ENCODE assay signal across 22 mouse cellular contexts in the genomic region with DNA sequence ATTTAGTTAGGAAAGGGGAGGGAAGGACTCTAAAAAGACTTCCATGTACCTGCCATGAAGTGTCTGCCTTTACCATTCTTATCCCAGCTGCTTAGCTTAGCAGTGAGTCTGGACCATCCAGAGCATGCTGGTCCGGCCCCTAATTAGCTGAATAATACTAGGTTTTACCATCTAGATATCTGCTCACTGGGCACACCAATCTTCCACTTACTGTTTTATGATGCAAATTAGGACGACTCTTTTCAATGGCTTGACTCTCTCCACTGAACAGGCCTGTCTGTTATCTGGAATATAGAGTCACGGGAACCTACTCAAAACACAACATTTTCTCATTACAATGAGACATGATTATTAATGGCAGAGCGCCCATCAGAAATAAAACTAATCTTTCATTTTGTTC. TPM values are rescaled to one million over a fixed set of nuclear protein-coding genes. Genes with fewer than 3 reads are reported as not detected.
A peak's percentile ranks its signal among the peaks of the same experiment; 100 is the strongest.
DNase-seq lines count a peak whose midpoint lies in the region; ATAC-seq lines count a peak whose summit lies in the region.
"Had no signal": no experiment of that assay in that cellular context is flagged by ENCODE, and none has a peak within 500 bp of the region (broad histone marks: within the 10 kb centered on the region; RNA-seq: fewer than 3 reads in every experiment).

No protein-coding gene starts in this region.

- no peak overlapping the region for H3K9ac ChIP-seq in hindbrain, embryonic 11.5 days (ENCODE audit: low read depth, low read length)
- no peak overlapping the region for H3K9ac ChIP-seq in midbrain, embryonic 14.5 days (replicated peaks; ENCODE audit: low read length)
- no peak overlapping the region for H3K9ac ChIP-seq in midbrain, embryonic 16.5 days (ENCODE audit: low read depth, low read length)
- H3K9ac ChIP-seq in forebrain, embryonic 13.5 days = no peak overlapping the region
- no peak overlapping the region for H3K9ac ChIP-seq in forebrain, embryonic 16.5 days (replicated peaks; ENCODE audit: low read depth, low read length)
- H3K9ac ChIP-seq in intestine, embryonic 15.5 days = no peak overlapping the region
- H3K9ac ChIP-seq: embryonic facial prominence, embryonic 13.5 days; heart, embryonic 15.5 days had no signal

- H3K27ac ChIP-seq in hindbrain, embryonic 11.5 days (ENCODE audit: low read depth, low read length) = no peak overlapping the region
- no peak overlapping the region for H3K27ac ChIP-seq in hindbrain, embryonic 10.5 days
- no peak overlapping the region for H3K27ac ChIP-seq in midbrain, embryonic 14.5 days (replicated peaks; ENCODE audit: low read depth, low read length)
- no peak overlapping the region for H3K27ac ChIP-seq in midbrain, embryonic 16.5 days (ENCODE audit: low read length)
- H3K27ac ChIP-seq in forebrain, embryonic 13.5 days = no peak overlapping the region
- H3K27ac ChIP-seq in forebrain, embryonic 16.5 days (ENCODE audit: low read length) = no peak overlapping the region
- H3K27ac ChIP-seq in intestine, embryonic 15.5 days = no peak overlapping the region
- H3K27ac ChIP-seq: embryonic facial prominence, embryonic 13.5 days; heart, adult 2 months; heart, embryonic 15.5 days; hindbrain, postnatal 0 days had no signal

- DNase-seq in hindbrain, embryonic 11.5 days (ENCODE audit: low spot score) = no peak
- no peak for DNase-seq in hindbrain, embryonic 10.5 days (ENCODE audit: low spot score)
- peak; percentile 21 for DNase-seq in midbrain, embryonic 14.5 days
- DNase-seq: adrenal gland, postnatal 14 days; cerebellum, adult 18-20 months; cerebellum, adult 9-11 months; cerebellum, postnatal 36 days; gastrocnemius, postnatal 14 days; heart, adult 2 months; heart, postnatal 14 days had no signal

- no peaks in the 10 kb centered on the region for H3K4me1 ChIP-seq in hindbrain, embryonic 11.5 days (replicated peaks; ENCODE audit: control insufficient read depth, insufficient read depth, low read length)
- H3K4me1 ChIP-seq in hindbrain, embryonic 10.5 days (replicated peaks) = no peaks in the 10 kb centered on the region; the same call in 1 of the 2 replicates
- no peaks in the 10 kb centered on the region for H3K4me1 ChIP-seq in midbrain, embryonic 14.5 days (ENCODE audit: control insufficient read depth, insufficient read depth, low read length)
- H3K4me1 ChIP-seq in midbrain, embryonic 16.5 days (ENCODE audit: control insufficient read depth, insufficient read depth, low read length) = peaks cover 6% of the 10 kb centered on the region; the same call in 1 of the 2 replicates
- peaks cover 22% of the 10 kb centered on the region for H3K4me1 ChIP-seq in forebrain, embryonic 13.5 days
- H3K4me1 ChIP-seq in forebrain, embryonic 16.5 days (replicated peaks; ENCODE audit: control insufficient read depth, insufficient read depth, low read length) = peaks cover 11% of the 10 kb centered on the region; the same call in 1 of the 2 replicates
- no peaks in the 10 kb centered on the region for H3K4me1 ChIP-seq in intestine, embryonic 15.5 days (replicated peaks)
- H3K4me1 ChIP-seq: embryonic facial prominence, embryonic 13.5 days; heart, embryonic 15.5 days had no signal

- WGBS in hindbrain, embryonic 11.5 days = 61% methylated on average over 4 of the region's 4 CpGs
- 65% methylated on average over 4 of the region's 4 CpGs for WGBS in hindbrain, embryonic 10.5 days
- WGBS in midbrain, embryonic 14.5 days = 35% methylated on average over 4 of the region's 4 CpGs
- WGBS in midbrain, embryonic 16.5 days = 34% methylated on average over 4 of the region's 4 CpGs
- WGBS in forebrain, embryonic 13.5 days = 24% methylated on average over 4 of the region's 4 CpGs
- 14% methylated on average over 4 of the region's 4 CpGs for WGBS in forebrain, embryonic 16.5 days
- 86% methylated on average over 4 of the region's 4 CpGs for WGBS in intestine, embryonic 15.5 days

- H3K27me3 ChIP-seq in hindbrain, embryonic 11.5 days (ENCODE audit: control insufficient read depth, insufficient read depth, low read length) = no peaks in the 10 kb centered on the region
- no peaks in the 10 kb centered on the region for H3K27me3 ChIP-seq in hindbrain, embryonic 10.5 days (ENCODE audit: insufficient read depth, poor library complexity, severe bottlenecking)
- no peaks in the 10 kb centered on the region for H3K27me3 ChIP-seq in midbrain, embryonic 14.5 days (ENCODE audit: control insufficient read depth, insufficient read depth, low read length)
- H3K27me3 ChIP-seq in midbrain, embryonic 16.5 days (ENCODE audit: control insufficient read depth, insufficient read depth, low read depth, low read length) = no peaks in the 10 kb centered on the region
- no peaks in the 10 kb centered on the region for H3K27me3 ChIP-seq in forebrain, embryonic 13.5 days
- no peaks in the 10 kb centered on the region for H3K27me3 ChIP-seq in forebrain, embryonic 16.5 days (replicated peaks; ENCODE audit: control insufficient read depth, insufficient read depth, low read length)
- no peaks in the 10 kb centered on the region for H3K27me3 ChIP-seq in intestine, embryonic 15.5 days (replicated peaks)
- H3K27me3 ChIP-seq: CH12.LX; embryonic facial prominence, embryonic 13.5 days; heart, embryonic 15.5 days; Patski had no signal

- no peaks in the 10 kb centered on the region for H3K9me3 ChIP-seq in hindbrain, embryonic 11.5 days (ENCODE audit: control insufficient read depth, low read length)
- H3K9me3 ChIP-seq in hindbrain, embryonic 10.5 days = peaks cover 6% of the 10 kb centered on the region; the same call in 1 of the 2 replicates
- no peaks in the 10 kb centered on the region for H3K9me3 ChIP-seq in midbrain, embryonic 14.5 days (ENCODE audit: control insufficient read depth, low read length)
- H3K9me3 ChIP-seq in midbrain, embryonic 16.5 days (replicated peaks; ENCODE audit: control insufficient read depth, low read length, poor library complexity, severe bottlenecking) = no peaks in the 10 kb centered on the region
- peaks cover 4% of the 10 kb centered on the region; the same call in 1 of the 2 replicates for H3K9me3 ChIP-seq in forebrain, embryonic 13.5 days (replicated peaks)
- H3K9me3 ChIP-seq in forebrain, embryonic 16.5 days (ENCODE audit: control insufficient read depth, low read length) = no peaks in the 10 kb centered on the region
- no peaks in the 10 kb centered on the region for H3K9me3 ChIP-seq in intestine, embryonic 15.5 days
- H3K9me3 ChIP-seq: embryonic facial prominence, embryonic 13.5 days; heart, embryonic 15.5 days had no signal

- no peak overlapping the region for H3K4me2 ChIP-seq in hindbrain, embryonic 11.5 days (replicated peaks; ENCODE audit: low read depth, low read length)
- H3K4me2 ChIP-seq in midbrain, embryonic 14.5 days (ENCODE audit: low read length) = no peak overlapping the region
- H3K4me2 ChIP-seq in midbrain, embryonic 16.5 days (ENCODE audit: low read length) = no peak overlapping the region
- no peak overlapping the region for H3K4me2 ChIP-seq in forebrain, embryonic 13.5 days
- H3K4me2 ChIP-seq in forebrain, embryonic 16.5 days (ENCODE audit: low read length) = no peak overlapping the region
- no peak overlapping the region for H3K4me2 ChIP-seq in intestine, embryonic 15.5 days (replicated peaks)
- H3K4me2 ChIP-seq: embryonic facial prominence, embryonic 13.5 days; heart, embryonic 11.5 days; heart, embryonic 15.5 days had no signal

- H3K4me3 ChIP-seq in hindbrain, embryonic 11.5 days (ENCODE audit: low read depth, low read length) = no peak overlapping the region
- H3K4me3 ChIP-seq in hindbrain, embryonic 10.5 days = no peak overlapping the region
- no peak overlapping the region for H3K4me3 ChIP-seq in midbrain, embryonic 14.5 days (replicated peaks; ENCODE audit: low read depth, low read length)
- H3K4me3 ChIP-seq in midbrain, embryonic 16.5 days (ENCODE audit: low read depth, low read length) = no peak overlapping the region
- H3K4me3 ChIP-seq in forebrain, embryonic 13.5 days = no peak overlapping the region
- H3K4me3 ChIP-seq in forebrain, embryonic 16.5 days (replicated peaks; ENCODE audit: low read length) = no peak overlapping the region
- H3K4me3 ChIP-seq in intestine, embryonic 15.5 days (replicated peaks) = no peak overlapping the region
- H3K4me3 ChIP-seq: embryonic facial prominence, embryonic 13.5 days; heart, adult 2 months; heart, embryonic 15.5 days had no signal

- H3K36me3 ChIP-seq in hindbrain, embryonic 11.5 days (ENCODE audit: control insufficient read depth, insufficient read depth, low read length) = no peaks in the 10 kb centered on the region
- no peaks in the 10 kb centered on the region for H3K36me3 ChIP-seq in hindbrain, embryonic 10.5 days
- no peaks in the 10 kb centered on the region for H3K36me3 ChIP-seq in midbrain, embryonic 14.5 days (ENCODE audit: control insufficient read depth, insufficient read depth, low read length)
- no peaks in the 10 kb centered on the region for H3K36me3 ChIP-seq in midbrain, embryonic 16.5 days (ENCODE audit: control insufficient read depth, insufficient read depth, low read length)
- H3K36me3 ChIP-seq in forebrain, embryonic 13.5 days (ENCODE audit: poor library complexity, severe bottlenecking) = no peaks in the 10 kb centered on the region
- no peaks in the 10 kb centered on the region for H3K36me3 ChIP-seq in forebrain, embryonic 16.5 days (ENCODE audit: control insufficient read depth, insufficient read depth)
- no peaks in the 10 kb centered on the region for H3K36me3 ChIP-seq in intestine, embryonic 15.5 days
- H3K36me3 ChIP-seq: embryonic facial prominence, embryonic 13.5 days; heart, embryonic 15.5 days had no signal

- ATAC-seq in hindbrain, embryonic 11.5 days (ENCODE audit: low FRiP score) = peak; percentile 19; the same call in 1 of the 2 replicates
- no peak for ATAC-seq in midbrain, embryonic 14.5 days (ENCODE audit: low FRiP score, low TSS enrichment)
- ATAC-seq in midbrain, embryonic 16.5 days = no peak
- peak; percentile 82 for ATAC-seq in forebrain, embryonic 13.5 days
- ATAC-seq in forebrain, embryonic 16.5 days = peak; percentile 75
- no peak for ATAC-seq in intestine, embryonic 15.5 days
- ATAC-seq: activated CD4-positive, CD25-positive, alpha-beta regulatory T cell, adult 4 months; hindbrain, postnatal 0 days; Patski had no signal

RNA-seq across cellular contexts. Expression of a gene that starts 55.7 kb away (rescaled TPM):
- 0.25 and 0.59 TPM in 2 replicates for polyA plus RNA-seq in hindbrain, embryonic 11.5 days (2014; fragmentation: Nextera tagmentation; extraction: Ambion mirVana)
- 0.16 and 0.73 TPM in 2 replicates for polyA plus RNA-seq in hindbrain, embryonic 10.5 days (2016; fragmentation: Nextera tagmentation; extraction: Ambion mirVana)
- 0.22 TPM in 1 of 2 replicates, not detected in the other for polyA plus RNA-seq in midbrain, embryonic 14.5 days (2014; fragmentation: Nextera tagmentation; extraction: Ambion mirVana)
- 1.2 and 1.8 TPM in 2 replicates for polyA plus RNA-seq in midbrain, embryonic 16.5 days (2015; fragmentation: Nextera tagmentation; extraction: Ambion mirVana)
- 0.43 TPM in 1 of 2 replicates, not detected in the other for polyA plus RNA-seq in forebrain, embryonic 13.5 days (2015; fragmentation: Nextera tagmentation; extraction: Ambion mirVana)
- 0.58 and 0.60 TPM in 2 replicates for polyA plus RNA-seq in forebrain, embryonic 16.5 days (2015; fragmentation: Nextera tagmentation; extraction: Ambion mirVana)
- polyA plus RNA-seq in intestine, embryonic 15.5 days (2015; fragmentation: Nextera tagmentation; extraction: Ambion mirVana) = 0.15 and 0.23 TPM in 2 replicates
- polyA plus RNA-seq: activated CD4-positive, CD25-positive, alpha-beta regulatory T cell, adult 4 months; embryonic facial prominence, embryonic 13.5 days; heart, embryonic 11.5 days; heart, embryonic 15.5 days; intestine, embryonic 14.5 days had no signal

Comparison
In these comparisons a context has a peak if more than half of its experiments do, and no peak if none do; other contexts are left out.
1. ATAC-seq: peak in hindbrain, embryonic 11.5 days (single experiment), forebrain, embryonic 13.5 days (single experiment) and forebrain, embryonic 16.5 days (single experiment); none in midbrain, embryonic 14.5 days (single experiment), midbrain, embryonic 16.5 days (single experiment) and intestine, embryonic 15.5 days (single experiment).